Mouse (Mus musculus): ENCODE measurements at regions not wholly inside any gene's neighbourhood (a gene's known extent, or its start where the extent isn't known, plus 50 kb on each side); places are given as distances from the start of the nearest gene placed in this dataset.

DNA sequence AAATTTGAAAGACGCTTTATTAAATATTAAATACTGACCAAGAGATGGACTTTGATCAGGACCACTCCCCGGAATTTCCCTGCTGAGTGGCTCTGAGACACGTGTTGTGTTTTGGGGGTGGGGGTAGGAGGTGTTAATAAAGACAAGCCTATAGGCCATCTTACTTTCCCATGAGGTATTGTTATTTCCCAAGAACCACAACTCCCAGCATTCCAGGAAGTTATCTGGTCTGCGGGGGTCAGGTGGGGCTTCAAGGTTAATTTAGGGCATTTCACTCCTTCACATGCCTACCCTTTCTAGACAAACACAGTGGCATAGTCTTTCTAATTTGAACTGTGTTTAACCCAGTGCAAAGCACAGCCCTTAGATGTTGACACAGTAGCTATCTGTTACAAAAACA lies 209.0 kb downstream of the Ktn1 start:
- intact Hi-C loops (cut with DNase I) = no loop called here
- no peak for DNase-seq (ENCODE audit: low spot score)

- intact Hi-C loops (cut with DNase I) = no loop called here
- DNase-seq (ENCODE audit: low spot score) = no peak
These were observed 209.7 kb downstream of the Ktn1 start for GRCm38 (mm10) chr14:47857731-47858556.

DNA sequence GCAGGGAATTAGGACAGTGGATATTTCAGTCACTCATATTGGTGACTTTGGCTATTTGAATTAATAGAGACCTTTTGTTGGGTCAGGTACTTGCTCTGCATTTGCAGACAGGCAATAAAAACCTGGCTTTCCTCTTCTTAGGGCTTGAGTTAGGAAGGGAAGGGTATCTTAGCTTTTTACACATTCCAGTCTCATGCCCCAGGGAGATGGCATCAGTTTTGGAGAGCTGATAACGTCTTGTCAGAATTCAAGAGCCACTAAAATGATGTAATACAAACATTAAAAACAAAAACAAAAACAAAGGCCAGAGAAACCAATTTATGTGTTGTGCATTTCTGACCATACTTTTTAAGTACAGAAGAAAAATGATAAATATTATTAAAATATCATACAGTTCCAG lies 214.3 kb downstream of the Ktn1 start:
- intact Hi-C loops (cut with DNase I) = no loop called here
- DNase-seq (ENCODE audit: low spot score) = peak; percentile 9

- DNase-seq (ENCODE audit: low spot score) = peak; percentile 13
These were observed 214.8 kb downstream of the Ktn1 start for GRCm38 (mm10) chr14:47863067-47863466.

DNA sequence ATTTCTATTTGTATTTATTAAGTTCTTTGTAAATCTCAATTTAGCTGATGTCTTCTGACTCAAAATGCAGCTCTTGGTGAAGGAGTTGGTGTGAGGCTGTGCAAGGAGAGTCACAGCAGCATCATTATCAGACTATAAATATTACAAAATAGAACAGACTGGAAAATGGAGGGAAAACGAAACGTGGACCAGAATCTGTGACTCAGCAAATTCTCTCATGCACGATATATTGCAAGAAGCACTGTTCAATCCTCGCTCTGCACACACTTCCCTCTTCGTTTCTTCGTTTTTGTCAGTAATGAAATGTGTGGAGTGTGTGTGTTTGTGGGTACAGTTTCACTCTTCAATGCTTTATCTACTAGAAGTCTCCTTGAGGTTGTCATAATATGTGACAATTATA lies 215.5 kb downstream of the Ktn1 start:
- intact Hi-C loops (cut with DNase I) = no loop called here
- DNase-seq (ENCODE audit: low spot score) = no peak

More at GRCm38 (mm10) chr14:47863067-47863466, 214.8 kb downstream of the Ktn1 start:
- intact Hi-C loops (cut with DNase I) = no loop called here

DNA sequence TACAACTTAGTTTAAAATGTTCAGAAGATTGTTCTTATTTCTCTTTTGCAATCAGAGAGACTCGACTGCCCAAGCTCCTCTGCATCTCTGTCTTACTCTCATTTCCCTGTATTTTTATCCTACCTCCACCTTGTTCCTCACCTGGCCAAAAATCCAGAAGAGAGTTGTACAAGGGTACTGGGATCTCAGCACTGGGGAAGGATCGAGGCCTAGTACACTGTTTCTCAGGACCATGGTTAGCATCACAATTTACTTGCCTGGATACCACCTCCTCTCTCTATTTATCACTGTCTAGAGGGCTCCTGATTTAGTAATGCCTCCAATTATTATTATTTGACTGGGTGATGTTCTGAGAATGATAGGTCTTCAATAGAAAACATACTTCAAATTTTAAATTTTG lies 218.8 kb downstream of the Ktn1 start:
- intact Hi-C loops (cut with DNase I) = no loop called here
- DNase-seq (ENCODE audit: low spot score) = no peak

- intact Hi-C loops (cut with DNase I) = no loop called here
- DNase-seq (ENCODE audit: low spot score) = no peak
These were observed 220.1 kb downstream of the Ktn1 start for GRCm38 (mm10) chr14:47868258-47868780.

DNA sequence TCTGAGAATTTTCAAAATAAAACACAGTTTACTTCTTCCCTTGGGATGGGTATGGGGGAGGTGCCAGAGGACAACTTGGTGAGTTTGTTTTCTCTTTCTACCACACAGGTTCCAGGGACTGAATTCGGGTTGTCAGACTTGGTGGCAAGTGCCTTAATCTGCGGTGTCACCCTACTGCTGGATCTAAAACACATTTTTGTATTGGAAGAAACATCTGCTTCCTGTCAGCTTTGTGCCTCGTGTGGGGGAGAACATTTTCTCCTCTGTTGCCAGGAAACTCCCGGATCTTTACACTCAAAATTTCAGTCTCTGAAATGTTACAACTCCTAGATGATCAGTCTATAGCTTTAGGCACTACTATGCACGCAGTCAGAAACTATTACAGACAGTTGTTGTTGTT lies 228.3 kb downstream of the Ktn1 start:
- no peak for DNase-seq (ENCODE audit: low spot score)

DNA sequence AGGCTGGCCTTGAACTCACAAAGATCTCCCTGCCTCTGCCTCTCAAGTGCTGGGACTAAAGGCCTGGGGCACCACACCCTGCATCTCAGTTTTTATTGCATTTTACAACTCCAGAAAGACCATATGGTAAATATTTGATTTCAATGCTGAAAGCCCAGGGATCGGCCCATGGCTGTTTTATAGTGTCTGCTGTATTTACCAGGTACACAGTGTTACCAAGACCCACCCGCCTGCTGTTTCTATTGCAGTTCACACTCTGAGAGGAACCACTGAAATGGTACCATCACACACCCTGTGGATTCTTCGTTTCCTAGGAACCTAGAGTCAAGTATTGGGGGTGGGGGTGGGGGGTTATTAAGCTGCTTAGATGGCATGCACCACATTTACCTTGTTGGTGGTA lies 228.9 kb downstream of the Ktn1 start:
- intact Hi-C loops (cut with DNase I) = no loop called here
- no peak for DNase-seq (ENCODE audit: low spot score)

More for the DNA sequence above, 228.3 kb downstream of the Ktn1 start:
- intact Hi-C loops (cut with DNase I) = no loop called here

- intact Hi-C loops (cut with DNase I) = no loop called here
- no peak for DNase-seq (ENCODE audit: low spot score)
These were observed 229.7 kb downstream of the Ktn1 start for GRCm38 (mm10) chr14:47877771-47878443.

DNA sequence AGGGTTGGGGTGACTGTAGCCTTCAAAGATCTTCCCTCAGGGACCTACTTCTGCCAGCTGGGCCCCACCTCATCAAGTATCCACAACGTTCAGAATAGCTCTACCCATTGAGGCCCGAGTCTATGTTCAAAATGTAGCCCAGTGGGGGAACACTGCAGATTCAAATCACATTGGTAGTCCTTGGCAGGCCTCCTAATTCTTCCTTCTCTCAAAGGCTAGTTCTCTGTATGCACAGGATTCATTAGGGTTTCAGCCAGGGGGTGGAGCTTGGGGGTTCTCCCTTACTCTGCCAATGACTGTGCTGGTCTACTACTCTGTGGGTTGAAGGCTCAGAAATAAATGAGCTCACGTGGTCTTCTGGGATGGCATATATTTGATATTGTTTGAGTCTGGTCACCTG lies 235.3 kb upstream of the Peli2 start:
- DNase-seq (ENCODE audit: low spot score) = no peak
- intact Hi-C loops (cut with DNase I) = no loop called here

DNA sequence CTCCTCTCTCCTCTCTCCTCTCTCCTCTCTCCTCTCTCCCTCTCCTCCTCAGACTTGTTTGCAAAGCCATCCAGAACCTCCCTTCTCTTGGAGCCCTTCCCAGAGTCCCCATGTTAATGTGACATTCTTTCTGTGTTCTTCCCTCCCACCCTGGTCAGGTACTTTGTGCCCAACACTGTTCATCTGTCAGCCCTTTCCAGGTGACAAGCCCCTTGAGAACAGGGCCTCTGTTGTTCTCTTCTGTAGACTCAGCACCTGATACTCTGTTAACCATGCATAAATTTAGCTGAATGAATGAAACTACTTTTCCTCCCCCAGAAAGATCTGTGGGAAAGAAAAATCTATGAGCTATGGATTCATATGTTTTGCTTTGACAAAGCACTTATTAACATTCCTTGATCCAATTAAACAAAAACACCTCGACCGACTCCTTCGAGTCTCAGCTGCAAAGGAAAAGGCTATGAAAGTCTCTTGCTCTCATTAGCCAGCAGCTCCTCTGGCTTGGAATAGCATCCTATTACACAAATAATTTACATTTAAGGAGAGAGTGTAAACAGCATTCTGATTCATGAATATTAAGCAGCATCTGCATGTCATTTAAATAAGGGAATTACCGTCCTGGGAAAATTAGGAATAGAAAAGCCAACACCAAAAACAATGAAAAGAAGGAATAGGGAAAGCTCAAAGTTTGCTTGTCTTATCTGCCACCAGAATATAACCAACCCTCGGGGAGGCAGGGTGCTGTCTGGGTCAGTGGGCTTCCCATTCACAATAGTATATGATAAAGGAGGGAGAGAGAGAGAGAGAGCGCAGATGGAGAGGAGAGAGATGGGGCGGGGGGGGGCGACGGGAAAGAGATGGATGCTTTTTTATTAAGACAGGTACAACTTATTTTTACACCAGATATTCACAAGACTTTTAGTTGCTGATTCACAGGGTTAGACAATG lies 230.1 kb upstream of the Peli2 start:
- no peak for DNase-seq (ENCODE audit: low spot score)
- intact Hi-C loops (cut with DNase I) = no loop called here

DNA sequence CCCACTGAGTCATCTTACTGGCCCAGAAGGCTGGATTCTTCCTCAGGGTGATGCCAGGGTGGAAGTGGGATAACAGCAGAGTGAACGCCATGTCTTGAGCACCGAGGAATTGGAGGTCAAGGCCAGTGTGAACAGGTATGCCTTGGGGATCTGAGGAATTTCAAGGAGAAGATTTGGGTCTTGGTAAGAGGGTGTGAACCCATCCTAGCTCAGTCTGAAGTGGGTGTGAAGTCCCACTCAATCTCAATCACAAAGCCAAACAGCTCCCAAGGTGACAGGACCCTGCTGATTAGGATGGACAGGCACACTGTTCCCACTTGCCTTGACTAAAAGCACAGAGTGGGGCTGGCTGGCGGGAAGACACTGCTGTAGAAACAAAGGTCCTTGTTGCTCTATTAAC lies 224.0 kb upstream of the Peli2 start:
- intact Hi-C loops (cut with DNase I) = no loop called here
- DNase-seq (ENCODE audit: low spot score) = no peak

GRCm38 (mm10) chr14:47897907-47898530 lies 222.6 kb upstream of the Peli2 start:
- DNase-seq (ENCODE audit: low spot score) = no peak
- intact Hi-C loops (cut with DNase I) = no loop called here

- DNase-seq (ENCODE audit: low spot score) = no peak
These were observed 222.0 kb upstream of the Peli2 start for GRCm38 (mm10) chr14:47898605-47899004.

DNA sequence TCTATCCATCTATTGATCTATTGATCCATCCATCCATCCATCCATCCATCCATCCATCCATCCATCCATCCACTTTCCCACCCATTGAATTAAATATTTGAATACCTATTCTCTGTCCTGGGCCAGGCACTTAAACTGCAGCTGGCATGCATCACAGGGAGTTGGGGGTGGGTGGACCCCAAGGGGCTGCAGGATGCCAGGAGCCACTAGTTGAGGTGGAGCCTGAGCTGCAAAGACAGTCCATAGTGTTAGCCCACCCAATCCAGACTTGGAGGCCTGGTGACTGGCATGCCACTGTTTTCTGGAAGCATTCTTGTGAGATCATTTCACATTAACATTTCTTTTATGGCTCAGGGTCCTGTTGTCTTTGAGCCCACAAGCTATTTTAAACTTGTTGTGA lies 215.3 kb upstream of the Peli2 start:
- intact Hi-C loops (cut with DNase I) = no loop called here
- no peak for DNase-seq (ENCODE audit: low spot score)

More at GRCm38 (mm10) chr14:47898605-47899004, 222.0 kb upstream of the Peli2 start:
- intact Hi-C loops (cut with DNase I) = no loop called here

DNA sequence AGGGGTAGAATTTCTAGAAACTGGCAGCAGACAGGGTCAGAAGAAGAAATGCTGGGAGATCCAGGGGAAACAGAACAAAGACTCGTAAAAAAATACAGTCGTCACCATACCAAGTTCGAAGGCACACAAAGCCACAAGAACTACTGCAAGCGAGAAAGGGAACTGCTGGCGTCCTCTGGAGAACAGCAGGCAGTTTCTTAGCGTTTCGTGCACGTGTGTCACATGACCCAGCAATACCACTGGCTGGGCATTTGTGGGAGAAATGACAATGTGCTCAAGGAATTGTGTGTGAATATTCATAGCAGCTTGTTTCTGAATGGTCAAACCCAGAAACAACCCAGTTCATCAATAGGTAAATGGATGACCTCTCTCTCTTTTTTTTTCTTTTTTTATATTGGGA lies 211.5 kb upstream of the Peli2 start:
- no peak for DNase-seq (ENCODE audit: low spot score)
- intact Hi-C loops (cut with DNase I) = no loop called here

GRCm38 (mm10) chr14:47910741-47911295 lies 209.8 kb upstream of the Peli2 start:
- DNase-seq (ENCODE audit: low spot score) = no peak

More at GRCm38 (mm10) chr14:47910741-47911295, 209.8 kb upstream of the Peli2 start:
- intact Hi-C loops (cut with DNase I) = no loop called here

All from heart, postnatal 25 days (tissue).